Mouse (Mus musculus) liver, embryonic 14 days (tissue): ENCODE results near the gene Clstn3. TPM values are rescaled to one million over a fixed set of nuclear protein-coding genes. Genes with fewer than 3 reads are reported as not detected.

Experiments
- polyA plus RNA-seq: library from polyadenylated mRNA; depleted of rRNA; stranded (reverse); fragments of >200 nt; gene quantifications from 2 replicates; pipeline ENCODE4 v1.2.3, GENCODE M21; 2012; rRNA removed

Gene Clstn3
- polyA plus RNA-seq = 2.3 and 2.7 TPM in 2 replicates

GRCm38 (mm10) chr6:124464305-124465271 lies at the start of gene Clstn3:
Gene Clstn3, minus strand, starts transcription at chr6:124464794.

GRCm38 (mm10) chr6:124512355-124512836 lies 47.8 kb upstream of the Clstn3 start, which contains the start of gene C1ra:
Gene C1ra, plus strand, starts transcription at chr6:124512405.

GRCm38 (mm10) chr6:124492842-124493561 lies 28.4 kb upstream of the Clstn3 start, which contains the start of gene C1rl:
Gene C1rl, plus strand, starts transcription at chr6:124493113.

GRCm38 (mm10) chr6:124414927-124415325 lies 49.7 kb downstream of the Clstn3 start, which contains the start of gene Pex5:
Gene Pex5, minus strand, starts transcription at chr6:124415067.

Other genes starting within 250 kb of the Clstn3 start
- gene Vmn2r27, start 232.9 kb downstream of the Clstn3 start, polyA plus RNA-seq = not detected in 2 replicates
- gene Cd163, start 160.1 kb downstream of the Clstn3 start, polyA plus RNA-seq = 0.02 and 0.03 TPM in 2 replicates
- gene Pex5, start 49.7 kb downstream of the Clstn3 start, polyA plus RNA-seq = 11.7 and 13.9 TPM in 2 replicates
- gene C1rl, start 28.3 kb upstream of the Clstn3 start, polyA plus RNA-seq = 3.0 and 3.9 TPM in 2 replicates
- gene C1ra, start 47.6 kb upstream of the Clstn3 start, polyA plus RNA-seq = 7.7 and 8.5 TPM in 2 replicates
- gene C1s1, start 77.6 kb upstream of the Clstn3 start, polyA plus RNA-seq = 39.2 and 48.1 TPM in 2 replicates
- gene C1rb, start 105.5 kb upstream of the Clstn3 start, polyA plus RNA-seq = not detected in 2 replicates
- 0.01 and 0.02 TPM in 2 replicates for gene C1s2, start 171.3 kb upstream of the Clstn3 start, polyA plus RNA-seq
- gene Lpcat3, start 198.2 kb upstream of the Clstn3 start, polyA plus RNA-seq = 57.0 and 65.6 TPM in 2 replicates
- gene Emg1, start 247.4 kb upstream of the Clstn3 start, polyA plus RNA-seq = 106 and 121 TPM in 2 replicates
- gene Phb2, start 247.5 kb upstream of the Clstn3 start, polyA plus RNA-seq = 117 and 139 TPM in 2 replicates